Mouse (Mus musculus) layer of hippocampus, postnatal 14 days (tissue): ENCODE data around the gene Malsu1. TPM values are rescaled to one million over a fixed set of nuclear protein-coding genes. Genes with fewer than 3 reads are reported as not detected.

Source experiments
- DNase-seq, 2 experiments: peaks; one replicate each; pipeline ENCODE4 v3.0.0; 2021 to 2022; ENCODE audit warnings: low spot score in 2 of 2, mixed read lengths in 1 of 2
- long read RNA-seq, 2 experiments: library from polyadenylated mRNA; stranded (forward); transcript quantifications; one replicate each; pipeline ENCODE4 v2.0.0; 2021
- total RNA-seq, 2 experiments: library from RNA; stranded (reverse); gene quantifications; 2 replicates each; pipeline ENCODE4 v1.2.3; 2021

Malsu1 gene
- total RNA-seq = 10 to 100 TPM; 25.7 to 31.4 TPM
- long read RNA-seq, experiment 1, partial matches to known transcripts = 1 of 8 reads
- long read RNA-seq, experiment 1, other reads (novel, unspliced or antisense) = 0 of 8 reads
- long read RNA-seq, experiment 2, transcript Malsu1-202 (3 exons, 2,587 nt) = minor isoform, 6 of 28 reads
- long read RNA-seq, experiment 2, transcript Malsu1-203 (4 exons, 2,819 nt) = major isoform, 19 of 28 reads
- long read RNA-seq, experiment 2, partial matches to known transcripts = 2 of 28 reads
- long read RNA-seq, experiment 2, other reads (novel, unspliced or antisense) = 1 of 28 reads

DNA sequence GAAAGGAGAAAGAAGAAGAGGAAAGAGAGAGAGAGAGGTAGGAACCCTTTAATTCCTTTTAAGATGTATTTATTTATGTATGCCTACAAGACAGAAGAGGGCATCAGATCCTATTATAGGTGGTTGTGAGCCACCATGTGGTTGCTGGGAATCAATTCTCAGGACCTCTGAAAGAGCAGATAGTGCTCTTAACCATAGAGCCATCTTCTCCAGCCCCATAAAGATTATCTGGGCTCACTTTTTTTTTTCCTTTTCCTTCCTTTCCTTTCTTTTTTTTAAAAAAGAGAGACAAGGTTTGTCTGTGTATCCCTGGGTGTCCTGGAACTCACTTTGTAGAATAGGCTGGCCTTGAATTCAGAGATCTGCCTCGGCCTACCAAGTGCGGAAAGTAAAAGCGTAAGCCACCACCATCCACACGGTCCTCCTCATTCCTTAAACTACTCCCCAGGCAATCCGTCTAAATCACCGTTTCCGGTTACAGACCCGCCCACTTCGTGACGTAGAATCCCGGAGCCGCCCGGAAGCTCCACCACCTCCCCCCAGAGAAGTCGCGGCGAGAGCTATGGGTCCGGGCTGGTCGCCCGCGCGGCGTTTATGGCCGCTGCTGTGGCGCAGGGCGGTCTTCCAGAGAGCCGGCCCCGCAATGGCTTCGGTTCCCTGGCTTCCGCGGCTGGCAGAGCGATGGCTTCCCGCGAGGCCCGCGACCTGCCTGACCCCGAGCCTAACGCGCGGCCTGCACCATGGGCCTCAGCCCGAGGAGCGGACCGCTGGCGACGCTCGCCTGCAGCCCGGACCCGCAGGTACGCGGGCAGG, at the start of gene Malsu1:
Gene Malsu1 (plus strand): TSS at position 492 of the 813 bp plus-strand sequence.
- DNase-seq = peak; percentile 91 to 97

DNA sequence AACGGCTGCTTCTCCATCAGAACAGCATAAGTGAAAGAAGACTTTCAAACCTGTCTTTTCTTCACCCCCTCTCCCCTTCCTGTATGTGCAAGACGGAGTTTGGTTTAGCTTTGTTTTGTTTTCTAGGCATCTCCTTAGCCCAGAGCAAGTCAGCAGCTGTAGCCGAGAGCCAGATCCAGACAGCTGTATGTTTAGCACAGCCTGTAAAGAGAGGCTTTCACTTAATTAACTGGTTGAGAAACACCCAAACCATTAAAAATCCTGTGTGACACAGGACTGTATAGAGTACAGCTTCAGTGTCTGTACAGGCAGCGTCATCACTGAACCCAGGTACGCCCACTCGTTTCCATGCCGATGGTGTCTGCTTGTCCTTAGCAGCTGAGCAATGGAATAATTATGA, 48.3 kb upstream of the Malsu1 start:
- DNase-seq = no peak

DNA sequence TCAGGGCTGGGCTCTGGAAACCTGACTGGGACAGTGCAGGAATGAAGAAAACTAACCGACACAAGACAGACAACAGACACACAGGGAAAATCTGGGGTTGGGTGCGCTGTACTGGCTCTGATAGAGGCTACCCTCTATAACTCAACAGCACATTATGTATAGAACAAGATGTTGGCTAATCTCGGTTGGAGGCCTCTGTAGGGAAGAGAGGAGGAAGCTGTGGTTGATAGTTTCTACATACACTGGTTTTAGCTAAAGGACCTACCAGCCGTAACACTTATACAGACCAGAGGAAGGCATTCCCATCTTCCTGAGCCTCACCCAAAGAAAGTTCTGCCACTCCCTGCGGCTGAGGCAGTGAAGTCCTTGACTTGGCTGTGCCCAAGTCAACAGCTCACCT, 47.1 kb upstream of the Malsu1 start:
- no peak for DNase-seq

DNA sequence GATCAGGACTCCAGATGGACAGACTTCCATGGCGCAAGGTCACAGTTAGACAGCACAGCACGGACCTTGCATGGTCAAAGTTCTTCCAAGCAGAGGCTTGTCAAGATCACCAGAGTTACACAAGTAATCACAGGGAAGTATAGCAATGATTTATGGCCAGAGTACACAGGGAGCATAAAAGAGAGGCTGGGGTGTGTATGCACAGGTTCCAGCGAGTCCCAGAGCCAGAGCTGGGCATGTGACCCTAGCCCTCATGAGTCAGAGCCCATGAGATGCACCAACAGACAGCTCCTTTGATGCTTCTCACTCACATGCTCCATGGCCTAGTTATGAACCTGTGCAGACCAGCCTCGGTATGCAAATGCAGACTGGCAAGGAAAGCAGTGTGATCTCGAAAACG, 45.6 kb upstream of the Malsu1 start:
- no peak for DNase-seq

DNA sequence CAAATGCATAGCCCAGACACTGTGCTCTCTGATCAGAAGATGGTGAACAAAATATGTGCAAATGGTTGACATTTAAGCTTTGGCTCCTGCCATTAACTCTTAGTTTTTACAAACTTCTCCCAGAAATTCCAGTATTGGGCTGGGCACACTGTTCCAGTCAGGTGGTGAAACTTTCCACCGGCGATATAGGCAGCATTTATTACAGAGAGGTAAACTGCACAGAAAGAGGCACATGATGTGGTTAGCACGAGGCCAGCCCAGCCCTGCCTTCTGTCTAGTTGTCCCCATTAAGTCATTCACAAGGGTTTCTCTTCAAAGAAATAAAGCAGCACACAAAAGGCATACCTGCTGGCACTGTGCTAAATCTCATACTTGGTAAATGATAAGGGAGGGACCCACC, 44.9 kb upstream of the Malsu1 start:
- DNase-seq = no peak

DNA sequence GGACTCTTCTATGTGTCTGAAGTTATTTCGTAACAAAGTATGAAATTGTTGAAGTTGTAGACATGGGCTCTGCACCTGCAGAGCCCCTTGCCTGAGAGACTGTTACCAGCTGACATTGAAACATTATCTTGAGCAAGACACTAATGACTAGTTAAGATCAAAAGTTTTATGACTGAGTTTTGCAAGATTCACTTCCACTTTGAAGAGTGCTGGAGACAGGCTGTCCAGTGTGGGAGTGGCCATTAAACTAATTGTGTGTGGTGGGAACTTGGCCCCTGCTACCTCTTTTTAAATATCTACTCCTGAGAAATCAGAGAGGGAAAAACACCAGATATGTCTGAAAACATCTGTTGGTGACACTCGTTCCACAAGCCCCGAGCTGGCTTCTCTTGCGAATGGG, 42.4 kb upstream of the Malsu1 start:
- DNase-seq = no peak

DNA sequence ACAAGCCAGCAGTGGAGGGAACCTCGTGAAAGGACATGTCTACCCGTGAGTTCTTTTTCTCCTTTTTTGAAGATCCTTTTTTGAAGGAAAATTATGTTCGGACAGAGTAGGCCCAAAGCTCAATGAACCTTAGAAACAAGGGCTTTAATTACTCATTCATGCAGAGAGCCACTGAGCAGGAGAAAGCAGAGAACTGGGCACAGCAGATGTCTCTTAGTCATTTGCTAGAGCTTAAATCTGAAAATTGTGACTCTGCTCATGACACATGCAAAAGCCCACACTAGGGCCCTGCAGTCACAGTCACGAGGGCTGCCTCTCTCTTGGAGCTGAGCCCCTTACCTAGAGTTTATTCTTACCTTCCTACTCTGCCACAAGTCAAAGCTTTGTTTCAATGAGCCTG, 40.8 kb upstream of the Malsu1 start:
- DNase-seq = no peak

DNA sequence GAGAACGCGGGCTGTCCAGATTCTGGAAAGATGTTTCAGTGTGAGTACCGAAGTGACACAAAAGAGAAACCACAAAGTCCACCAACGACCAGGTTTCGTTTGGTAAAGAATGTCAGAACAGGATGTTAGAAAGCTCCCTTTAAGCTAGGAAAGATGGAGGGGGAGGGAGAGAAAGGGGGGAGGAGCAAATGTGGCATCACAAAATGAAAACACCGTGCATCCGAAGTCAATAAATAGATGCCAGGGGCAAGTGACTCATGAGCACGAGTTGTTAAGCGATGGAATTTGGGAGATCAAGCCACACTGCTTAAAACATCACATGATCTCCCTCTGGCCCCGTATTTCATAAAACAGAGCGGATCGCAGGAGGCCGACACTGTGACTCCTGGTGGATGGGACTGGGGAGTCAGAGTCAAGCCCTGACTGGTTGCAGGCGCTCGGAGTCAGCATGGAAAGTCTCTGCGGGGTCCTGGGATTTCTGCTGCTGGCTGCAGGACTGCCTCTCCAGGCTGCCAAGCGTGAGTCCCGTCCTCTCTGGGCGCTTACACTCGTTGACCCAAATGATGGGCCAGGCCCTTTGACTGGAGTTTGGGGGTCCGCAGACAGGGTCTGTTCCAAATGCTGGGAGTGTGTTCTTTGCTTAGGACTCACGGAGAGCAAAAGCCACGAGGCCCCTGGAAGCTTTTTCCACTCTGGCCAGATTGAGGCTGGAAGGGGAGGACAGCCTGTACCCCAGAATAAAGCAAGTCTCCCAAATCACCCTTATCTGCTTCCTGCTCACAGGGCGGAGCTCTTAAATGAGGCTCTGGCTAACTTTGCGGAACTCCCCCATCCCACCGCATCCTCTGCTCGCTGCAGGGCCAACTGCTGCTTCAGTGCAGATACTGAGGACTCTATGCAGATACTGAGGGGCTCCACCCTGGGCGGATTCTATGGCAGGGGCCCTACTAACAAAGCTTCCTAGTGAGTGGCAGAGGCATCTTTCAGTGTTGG, 37.0 kb upstream of the Malsu1 start, which contains the start of gene Gpnmb:
Gene Gpnmb (plus strand): TSS at position 272 of the 993 bp plus-strand sequence.
- DNase-seq = no peak

DNA sequence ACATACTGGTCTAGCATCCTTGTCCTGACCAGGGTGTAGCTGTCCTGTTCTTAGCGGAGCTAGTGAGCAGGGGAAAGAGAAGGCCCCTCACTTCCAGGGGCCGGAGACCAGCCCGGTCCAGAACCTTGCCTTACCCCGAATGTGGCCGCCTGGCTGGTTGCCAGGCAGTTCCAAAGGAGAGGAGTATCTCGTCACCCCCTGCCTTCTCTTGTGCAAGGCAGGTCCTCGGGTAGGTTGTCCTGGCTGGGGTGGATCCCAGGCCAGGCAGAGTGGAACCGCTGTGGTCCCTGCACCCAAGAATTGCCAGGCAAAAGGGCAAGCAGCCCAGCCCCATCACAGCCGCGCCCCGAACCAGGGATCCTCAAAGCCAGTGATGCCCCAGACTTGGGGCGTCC, 36.3 kb upstream of the Malsu1 start:
- no peak for DNase-seq

DNA sequence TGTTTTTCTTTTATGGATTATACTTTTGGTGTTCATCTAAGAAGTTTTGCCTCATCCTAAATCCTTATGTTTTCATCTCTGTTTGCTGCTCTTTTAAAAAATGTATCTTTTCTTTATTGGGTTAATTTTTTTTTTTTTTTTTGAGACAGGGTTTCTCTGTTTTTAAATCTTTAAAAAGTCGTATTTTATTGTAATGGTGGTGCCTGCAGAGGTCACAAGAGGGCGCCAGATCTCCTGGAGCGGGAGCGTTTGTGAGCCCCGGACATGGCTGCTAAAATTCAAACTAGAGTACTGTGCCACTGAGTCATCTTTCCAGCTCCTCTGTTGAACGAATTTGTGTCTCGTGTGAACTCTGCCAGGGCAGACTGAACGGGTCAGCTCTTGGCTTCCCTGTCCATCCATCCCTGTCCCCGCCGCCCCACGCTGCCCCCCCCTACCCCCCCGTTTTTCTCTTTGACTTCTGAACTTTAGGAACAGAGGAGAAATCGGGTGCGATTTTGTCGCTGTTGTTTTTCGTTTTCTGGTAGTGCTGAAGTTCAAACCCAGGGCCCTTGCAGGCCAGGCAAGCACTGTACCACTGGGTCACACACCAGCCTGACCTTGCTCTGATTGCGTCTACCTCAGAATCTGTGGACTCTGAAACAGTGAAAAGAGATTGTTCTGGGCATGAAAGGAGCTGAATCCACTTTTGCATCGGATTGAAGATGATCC, 34.0 kb upstream of the Malsu1 start:
- DNase-seq = peak; percentile 43 to 57

DNA sequence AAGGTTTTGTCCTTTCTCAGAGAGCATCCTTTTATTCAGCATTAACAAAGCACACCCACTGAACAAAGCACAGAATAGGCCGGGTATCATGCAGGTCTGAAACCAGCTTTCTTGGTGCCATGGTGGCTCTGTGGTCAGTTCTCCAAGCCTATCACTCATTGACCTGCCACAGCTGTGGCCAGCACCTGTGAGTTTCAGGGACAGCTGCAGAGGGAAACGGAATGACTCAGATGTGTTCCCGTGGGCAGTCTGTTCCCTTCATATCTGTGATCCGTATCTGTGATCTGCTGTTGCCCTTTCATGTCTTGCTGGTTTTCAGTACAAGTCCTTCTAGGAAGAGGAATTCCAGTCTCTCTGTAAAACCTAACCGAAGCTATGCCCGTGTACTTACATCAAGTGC, 27.1 kb upstream of the Malsu1 start:
- DNase-seq = no peak

DNA sequence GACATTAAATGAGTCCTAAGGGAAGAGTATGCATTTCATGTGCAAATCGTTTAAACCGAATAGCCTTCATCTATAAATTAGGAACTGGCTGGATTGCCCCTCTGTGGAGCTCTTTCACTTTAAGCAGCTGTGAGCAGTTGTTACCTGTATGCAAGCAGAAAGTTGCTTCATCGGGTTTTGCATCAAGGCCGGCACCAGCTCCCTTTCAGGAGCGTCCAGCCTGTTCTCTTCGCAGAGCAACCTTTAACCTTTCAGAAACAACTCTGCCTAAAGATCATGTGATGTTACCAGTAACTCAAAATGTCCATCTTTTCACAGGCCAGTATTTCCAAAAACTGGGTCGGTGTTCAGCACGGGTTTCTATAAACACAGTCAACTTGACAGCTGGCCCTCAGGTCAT, 26.6 kb upstream of the Malsu1 start:
- DNase-seq = no peak

DNA sequence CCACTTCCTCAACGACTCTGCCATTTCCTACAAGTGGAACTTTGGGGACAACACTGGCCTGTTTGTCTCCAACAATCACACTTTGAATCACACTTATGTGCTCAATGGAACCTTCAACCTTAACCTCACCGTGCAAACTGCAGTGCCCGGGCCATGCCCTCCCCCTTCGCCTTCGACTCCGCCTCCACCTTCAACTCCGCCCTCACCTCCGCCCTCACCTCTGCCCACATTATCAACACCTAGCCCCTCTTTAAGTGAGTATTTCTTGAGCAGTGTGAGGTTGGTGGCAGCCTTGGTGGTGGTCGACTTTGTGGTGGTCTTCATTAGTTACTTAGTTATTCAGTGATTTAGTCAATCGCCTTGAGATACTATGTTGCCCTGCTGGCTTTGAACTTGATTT, 25.7 kb upstream of the Malsu1 start:
- DNase-seq = no peak

DNA sequence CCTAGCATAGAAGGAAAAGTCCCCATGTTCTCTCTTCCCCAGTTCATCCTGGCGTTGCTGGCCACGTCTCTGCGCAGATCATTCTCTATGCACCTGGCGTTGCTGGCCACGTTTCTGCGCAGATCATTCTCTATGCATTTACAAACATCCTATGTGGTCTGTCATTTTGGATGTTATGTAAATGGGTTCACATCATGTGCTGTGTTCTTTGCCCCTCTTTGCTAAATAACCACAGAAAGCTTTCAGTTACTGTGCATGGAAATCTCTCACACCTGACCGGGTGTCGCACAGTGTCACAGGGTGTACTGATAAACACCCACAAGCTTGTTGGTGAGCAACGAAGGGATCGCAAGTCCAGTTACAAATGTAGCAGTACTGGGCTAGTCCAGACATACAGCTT, 25.2 kb upstream of the Malsu1 start:
- DNase-seq = no peak

DNA sequence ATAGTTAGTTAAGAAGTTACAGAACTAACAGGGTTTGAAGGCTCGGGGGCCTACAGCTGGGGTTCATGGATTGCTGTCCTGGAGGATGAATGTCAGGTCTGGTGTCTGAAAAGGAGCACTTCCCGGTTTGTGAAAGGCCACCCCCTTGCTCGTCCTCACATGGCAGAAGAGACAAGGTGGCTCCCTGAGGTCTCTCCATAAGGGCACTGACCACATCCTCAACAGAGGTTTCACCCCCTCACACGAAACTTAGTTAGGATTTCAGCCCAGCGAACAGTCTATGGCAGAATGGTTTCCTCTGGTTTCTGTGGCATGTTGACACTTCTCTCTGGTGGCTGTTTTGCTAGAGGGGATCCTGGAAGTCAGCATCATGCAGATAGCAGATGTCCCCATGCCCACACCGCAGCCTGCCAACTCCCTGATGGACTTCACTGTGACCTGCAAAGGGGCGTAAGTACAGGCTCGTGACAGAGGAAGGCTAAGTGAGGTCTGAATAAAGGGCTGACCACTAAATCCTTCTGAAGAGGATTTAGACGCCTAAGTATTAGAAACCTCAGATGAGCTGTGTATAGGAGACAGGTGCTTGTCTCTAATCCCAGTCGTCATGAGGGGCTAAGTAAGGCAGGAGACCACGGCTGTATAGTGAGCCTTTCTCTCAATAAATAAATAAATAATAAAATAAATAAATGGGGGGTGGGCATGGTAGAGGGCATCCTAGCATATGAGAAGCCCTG, 22.8 kb upstream of the Malsu1 start:
- DNase-seq = no peak

DNA sequence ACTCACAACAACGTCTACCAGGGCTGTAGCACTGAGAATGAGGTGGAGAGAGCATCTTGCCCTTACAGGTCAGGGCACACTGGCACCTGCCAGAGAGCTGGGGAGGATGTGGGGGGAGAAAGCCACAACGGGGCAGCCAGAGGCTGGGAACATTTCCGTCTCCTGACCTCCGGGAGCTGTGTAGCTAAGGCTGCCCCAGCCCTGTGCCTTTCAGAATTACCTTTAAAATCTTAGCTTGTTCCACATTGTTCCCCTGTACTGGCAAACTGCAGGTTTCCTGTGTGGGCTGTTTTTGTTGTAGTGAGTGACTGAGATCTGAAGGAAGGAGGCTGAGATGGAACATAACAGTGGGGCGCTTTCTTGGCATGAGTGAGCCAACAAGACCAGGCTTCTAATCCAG, 21.4 kb upstream of the Malsu1 start:
- DNase-seq = no peak

DNA sequence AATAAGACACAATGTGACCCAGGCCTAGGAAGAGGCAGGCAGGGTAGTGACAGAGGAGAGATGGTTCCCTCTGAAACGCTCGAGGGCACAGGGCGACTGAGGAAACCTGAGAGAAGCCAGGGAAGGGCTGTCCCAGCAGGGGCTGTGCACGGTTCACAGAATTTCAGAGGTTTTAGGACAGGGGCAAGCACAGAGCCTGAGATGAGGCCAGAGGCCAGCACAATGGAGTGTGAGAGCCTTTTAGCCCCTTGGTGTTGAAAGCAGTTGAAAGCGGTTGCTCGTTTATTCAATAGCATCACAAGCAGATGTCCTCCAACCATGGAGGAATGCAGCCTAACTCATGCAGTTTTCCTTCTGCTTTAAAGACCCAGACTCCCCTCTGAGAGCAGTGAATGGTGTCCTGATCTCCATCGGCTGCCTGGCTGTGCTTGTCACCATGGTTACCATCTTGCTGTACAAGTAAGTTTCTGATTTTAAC, 18.3 kb upstream of the Malsu1 start:
- no peak for DNase-seq

DNA sequence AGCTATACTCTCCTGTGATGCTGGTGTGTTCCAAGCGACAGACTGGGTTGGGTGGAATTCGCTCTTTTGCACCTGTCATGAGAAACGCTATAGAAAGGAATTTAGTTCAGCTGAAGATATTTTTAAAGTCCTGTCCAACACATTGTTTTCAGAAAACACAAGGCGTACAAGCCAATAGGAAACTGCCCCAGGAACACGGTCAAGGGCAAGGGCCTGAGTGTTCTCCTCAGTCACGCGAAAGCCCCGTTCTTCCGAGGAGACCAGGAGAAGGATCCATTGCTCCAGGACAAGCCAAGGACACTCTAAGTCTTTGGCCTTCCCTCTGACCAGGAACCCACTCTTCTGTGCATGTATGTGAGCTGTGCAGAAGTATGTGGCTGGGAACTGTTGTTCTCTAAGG, 17.6 kb upstream of the Malsu1 start:
- DNase-seq = no peak

DNA sequence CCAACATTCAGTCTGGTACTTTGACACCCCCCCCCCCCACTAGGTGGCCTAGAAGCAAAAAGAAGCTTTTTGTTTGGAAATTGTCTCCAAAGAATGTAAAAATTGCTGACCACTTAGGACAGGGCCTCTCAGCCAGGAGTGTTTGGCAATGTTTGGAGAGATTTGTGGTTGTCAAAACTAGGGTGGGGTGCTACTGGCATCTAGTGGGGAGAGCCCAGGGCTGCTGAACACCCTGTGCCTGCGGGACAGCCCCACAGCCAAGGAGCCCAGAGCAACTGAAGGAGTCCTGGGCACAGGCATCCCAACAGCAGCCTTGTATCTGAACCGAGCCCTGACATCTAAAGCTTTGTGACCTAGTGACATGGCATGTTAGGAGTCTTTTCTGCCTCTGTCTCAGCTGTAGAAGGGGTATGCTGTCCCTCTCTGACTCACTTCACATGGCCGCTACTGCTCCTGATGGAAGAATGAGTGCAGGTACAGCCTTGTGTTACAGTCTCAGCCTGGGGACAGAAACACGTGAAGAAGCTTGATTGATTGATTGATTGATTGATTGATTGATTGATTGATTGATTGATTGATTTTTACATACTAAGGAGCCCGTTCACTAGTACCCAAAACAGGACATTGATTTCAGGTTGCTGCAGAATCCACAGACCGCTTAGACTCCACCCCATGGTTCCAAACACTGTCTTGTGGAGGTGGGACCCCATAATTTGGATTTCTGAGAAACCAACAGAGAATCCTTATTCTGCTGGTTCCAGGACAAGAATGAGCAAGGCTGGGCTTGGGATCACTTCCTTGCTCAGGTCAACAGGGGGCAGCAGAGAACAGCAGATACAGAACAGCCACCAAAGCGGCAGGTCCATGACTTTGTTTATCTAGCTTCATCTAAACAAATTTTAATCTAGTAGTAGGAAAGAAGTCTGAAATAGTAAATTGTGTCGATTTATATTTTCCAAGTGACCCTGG, 16.3 kb upstream of the Malsu1 start:
- DNase-seq = peak; percentile 54 to 85
